Mouse (Mus musculus) forebrain, embryonic 16.5 days (tissue): ENCODE measurements around the gene Haus7. TPM values are rescaled to one million over a fixed set of nuclear protein-coding genes. Genes with fewer than 3 reads are reported as not detected.

Experiments
- polyA plus RNA-seq: library from polyadenylated mRNA; unstranded; fragments of >200 nt; fragmentation: Nextera tagmentation; extraction: Ambion mirVana; gene quantifications from 2 replicates; pipeline ENCODE4 v1.2.1, GENCODE M21; 2015

Gene Haus7
- polyA plus RNA-seq, 1 experiment from 2014 or later, result 59.5 TPM

Other genes starting within 250 kb of the Haus7 start
- 0.46 and 0.55 TPM in 2 replicates for gene Xlr4b, start 244.7 kb downstream of the Haus7 start, polyA plus RNA-seq
- gene F8a, start 230.8 kb downstream of the Haus7 start, polyA plus RNA-seq, result 25.5 and 26.4 TPM in 2 replicates
- gene Xlr4c, start 215.9 kb downstream of the Haus7 start, polyA plus RNA-seq, result 0.20 TPM in 1 of 2 replicates, not detected in the other
- gene Xlr3c, start 193.7 kb downstream of the Haus7 start, polyA plus RNA-seq, result not detected in 2 replicates
- not detected in 2 replicates for gene Xlr5a, start 166.1 kb downstream of the Haus7 start, polyA plus RNA-seq
- gene Xlr5c, start 166.1 kb downstream of the Haus7 start, polyA plus RNA-seq, result not detected in 2 replicates
- gene Gm45015, start 122.2 kb downstream of the Haus7 start, polyA plus RNA-seq, result not detected in 2 replicates
- 13.2 and 14.1 TPM in 2 replicates for gene Zfp275, start 116.4 kb downstream of the Haus7 start, polyA plus RNA-seq
- not detected in 2 replicates for gene Gm18336, start 60.3 kb downstream of the Haus7 start, polyA plus RNA-seq
- gene Zfp92, start 47.9 kb downstream of the Haus7 start, polyA plus RNA-seq, result 0.37 and 1.1 TPM in 2 replicates
- not detected in 2 replicates for gene Trex2, start 23.7 kb downstream of the Haus7 start, polyA plus RNA-seq
- gene Bgn, start 24.6 kb upstream of the Haus7 start, polyA plus RNA-seq, result 14.9 and 21.1 TPM in 2 replicates
- 3.7 and 6.1 TPM in 2 replicates for gene Atp2b3, start 44.0 kb upstream of the Haus7 start, polyA plus RNA-seq
- gene Dusp9, start 180.4 kb upstream of the Haus7 start, polyA plus RNA-seq, result 0.26 and 0.37 TPM in 2 replicates
- 105 and 143 TPM in 2 replicates for gene Pnck, start 201.1 kb upstream of the Haus7 start, polyA plus RNA-seq
- 6.4 and 7.5 TPM in 2 replicates for gene Slc6a8, start 214.1 kb upstream of the Haus7 start, polyA plus RNA-seq